Mouse (Mus musculus): ENCODE results near the gene Bmp6.

- TF ChIP-seq POLR2A (IDR thresholded peaks at IDR 0.05; ENCODE audit: low read depth, low read length) (no peak), CTCF (conservative IDR thresholded peaks at IDR 0.05; ENCODE audit: insufficient read depth, insufficient read length, low read depth, low read length) (no peak)
Observed at GRCm38 (mm10) chr13:38347775-38348135, 2.8 kb downstream of the Bmp6 start.
